Mouse (Mus musculus) adrenal gland, postnatal 0 days (tissue): ENCODE data around the gene Phf14. TPM values are rescaled to one million over a fixed set of nuclear protein-coding genes. Genes with fewer than 3 reads are reported as not detected.

Source experiments
- polyA plus RNA-seq: library from polyadenylated mRNA; unstranded; fragments of >200 nt; fragmentation: Nextera tagmentation; extraction: Ambion mirVana; gene quantifications from 2 replicates; pipeline ENCODE4 v1.2.1, GENCODE M21; 2015

The Phf14 gene
- 51.5 and 62.8 TPM in 2 replicates for polyA plus RNA-seq

DNA sequence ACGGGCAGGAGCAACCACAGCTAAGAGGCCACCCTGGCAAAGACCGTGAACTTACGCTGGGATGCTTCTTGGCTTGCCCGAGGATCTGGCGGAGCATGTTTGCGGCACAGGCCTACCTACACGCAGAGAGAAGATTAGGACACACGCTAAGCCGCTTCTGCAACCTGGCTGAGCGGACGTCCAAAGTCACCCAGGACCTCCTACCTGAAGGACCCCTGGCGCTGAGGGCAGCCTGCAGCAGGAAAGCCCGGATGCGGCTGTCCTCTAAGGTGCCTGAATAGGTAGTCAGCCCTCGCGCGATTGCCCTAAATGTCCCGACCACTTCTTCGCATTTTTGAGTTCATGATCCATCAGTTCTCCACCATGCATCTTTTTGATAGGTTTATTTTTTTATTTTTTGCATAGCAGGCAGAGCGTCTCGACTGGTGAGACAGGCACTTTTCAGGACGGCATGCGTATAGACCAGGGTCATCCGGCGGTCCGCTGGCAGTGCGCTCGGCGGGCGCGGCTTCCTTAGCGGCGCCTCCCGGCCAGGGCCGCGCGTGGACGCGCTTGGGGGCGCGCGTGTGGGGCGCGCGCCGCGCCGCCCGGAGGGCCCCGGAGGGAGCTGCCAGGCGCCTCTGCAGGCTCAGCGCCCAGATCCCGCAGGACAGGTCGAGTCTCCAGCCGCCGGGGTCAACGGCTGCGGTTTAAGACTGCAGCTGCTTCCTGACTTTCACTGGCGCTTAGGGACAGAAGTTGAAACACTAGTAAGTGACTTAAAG is at the start of gene Phf14, which contains the start of gene Ndufa4:
Phf14 (plus strand) TSS at position 541 of the 764 bp plus-strand sequence.
Ndufa4 (minus strand) TSS at position 229 of the 764 bp plus-strand sequence.

Other genes with a start within 250 kb of the Phf14 start
- gene Ndufa4, start 312 bp upstream of the Phf14 start, polyA plus RNA-seq = 1,511 and 2,739 TPM in 2 replicates